Mouse (Mus musculus) limb, embryonic 14.5 days (tissue): ENCODE measurements around the gene Med20. TPM values are rescaled to one million over a fixed set of nuclear protein-coding genes. Genes with fewer than 3 reads are reported as not detected.

Experiments used
- ATAC-seq: fragments of 200-750 bp; cut with Nextera tagmentation; 2 replicates; pipeline ENCODE4 v1.8.0; 2017; ENCODE audit warnings: low read depth, moderate number of reproducible peaks, moderate TSS enrichment; ENCODE audit not compliant: low FRiP score
- DNase-seq: peaks from one replicate; pipeline ENCODE4 v3.0.0-alpha.2; 2015; ENCODE audit warnings: low spot score
- H3K27ac ChIP-seq: fragments of 300-500 bp; sonication (generic); replicated peaks from 2 replicates; pipeline ENCODE4 v1.5.1; 2014; ENCODE audit warnings: low read depth, mild to moderate bottlenecking, low read length, moderate library complexity, mixed read lengths
- H3K27me3 ChIP-seq: fragments of 300-500 bp; sonication (generic); 2 replicates; pipeline ENCODE4 v1.6.1; 2014; ENCODE audit warnings: low read length, mixed read lengths; ENCODE audit not compliant: control insufficient read depth, insufficient read depth
- H3K36me3 ChIP-seq: fragments of 300-500 bp; sonication (generic); 2 replicates; pipeline ENCODE4 v1.6.1; 2014; ENCODE audit warnings: mild to moderate bottlenecking, low read length, moderate library complexity, mixed read lengths; ENCODE audit not compliant: control insufficient read depth, insufficient read depth
- H3K4me1 ChIP-seq: fragments of 300-500 bp; sonication (generic); 2 replicates; pipeline ENCODE4 v1.6.1; 2014; ENCODE audit warnings: antibody characterized with exemption, low read length, mixed read lengths; ENCODE audit not compliant: control insufficient read depth, insufficient read depth
- H3K4me2 ChIP-seq: fragments of 300-500 bp; sonication (generic); replicated peaks from 2 replicates; pipeline ENCODE4 v1.6.1; 2014; ENCODE audit warnings: low read depth, mild to moderate bottlenecking, low read length, moderate library complexity; ENCODE audit not compliant: severe bottlenecking
- H3K4me3 ChIP-seq: fragments of 300-500 bp; sonication (generic); replicated peaks from 2 replicates; pipeline ENCODE4 v1.5.1; 2014; ENCODE audit warnings: low read length
- H3K9ac ChIP-seq: fragments of 300-500 bp; sonication (generic); 2 replicates; pipeline ENCODE4 v1.6.1; 2014; ENCODE audit warnings: mild to moderate bottlenecking, low read depth, low read length, moderate library complexity; ENCODE audit not compliant: severe bottlenecking
- H3K9me3 ChIP-seq: fragments of 300-500 bp; sonication (generic); 2 replicates; pipeline ENCODE4 v1.6.1; 2016; ENCODE audit warnings: low read length; ENCODE audit not compliant: control insufficient read depth
- POLR2A ChIP-seq: fragments of 200-500 bp; IDR thresholded peaks from 2 replicates; pipeline ENCODE4 v1.8.0; 2012; ENCODE audit warnings: inconsistent platforms, mild to moderate bottlenecking, moderate library complexity, borderline replicate concordance; ENCODE audit not compliant: insufficient read depth, insufficient read length; ENCODE audit errors: extremely low read depth
- WGBS: fragments of 180-500 bp; shearing (Covaris S2); extraction: QIAGEN DNeasy Blood & Tissue Kit; methylation state at CpG from one replicate; pipeline ENCODE4 v1.1.7; 2014; 5-methylcytosine and 5-hydroxymethylcytosine counted together
- polyA plus RNA-seq, 2 experiments: library from polyadenylated mRNA; depleted of rRNA in 1 of 2; stranded (reverse) in 1 of 2; unstranded in 1 of 2; fragments of >200 nt; fragmentation: Nextera tagmentation in 1 of 2; extraction: Ambion mirVana in 1 of 2; gene quantifications; 2 replicates each; pipeline versions ENCODE4 v1.2.1 to v1.2.3; 2012 to 2014

Gene Med20
- polyA plus RNA-seq, 2 experiments: 50.6 to 59.5 TPM

DNA sequence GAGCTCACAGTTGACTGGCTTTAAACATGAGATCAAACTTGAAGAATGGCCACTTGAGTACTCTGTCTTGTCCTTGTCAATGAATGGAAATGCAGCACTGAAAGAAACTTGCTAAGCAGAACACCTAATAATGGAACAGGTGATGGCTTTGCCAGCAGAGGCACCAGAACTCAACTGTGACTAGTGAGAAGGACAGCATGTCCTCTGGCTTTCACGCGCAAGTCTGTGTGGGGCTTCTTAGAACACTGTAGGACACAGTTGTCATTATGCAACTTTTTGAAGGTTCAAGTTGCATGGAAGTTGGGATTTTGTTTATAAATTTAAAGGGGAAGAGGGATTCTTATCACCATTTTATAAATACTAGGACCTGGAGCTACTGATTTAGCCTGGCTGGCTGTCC is 13.7 kb downstream of the Med20 start:
- no peak for TF ChIP-seq POLR2A
- H3K9me3 ChIP-seq: no peaks in the 10 kb centered on the region
- WGBS: 92% methylated on average over 2 of the region's 2 CpGs
- no peak for ATAC-seq
- no peak overlapping the region for H3K4me2 ChIP-seq
- no peak overlapping the region for H3K4me3 ChIP-seq
- H3K27ac ChIP-seq: no peak overlapping the region
- H3K36me3 ChIP-seq: peaks cover 46% of the 10 kb centered on the region
- no peak for DNase-seq
- no peak overlapping the region for H3K9ac ChIP-seq
- no peaks in the 10 kb centered on the region for H3K27me3 ChIP-seq
- no peaks in the 10 kb centered on the region for H3K4me1 ChIP-seq

DNA sequence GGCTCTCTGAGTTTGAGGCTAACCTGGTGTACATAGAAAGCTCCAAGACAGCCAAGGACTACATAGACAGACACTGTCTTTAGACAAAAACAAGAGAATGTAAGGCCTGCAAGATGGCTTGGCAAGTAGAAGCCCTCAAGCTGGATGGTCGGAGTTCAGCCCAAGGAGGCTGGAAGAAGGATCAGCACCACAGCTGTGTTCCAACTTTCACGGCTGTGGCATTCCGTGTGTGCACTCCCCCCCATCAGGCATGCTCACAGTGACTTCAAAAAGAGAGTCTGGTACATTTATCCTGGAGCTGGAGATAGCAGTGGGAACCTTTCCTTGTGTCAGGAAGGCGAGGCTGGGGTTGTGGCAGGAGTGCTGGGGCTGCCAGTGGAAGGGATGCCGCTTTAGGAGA is 14.6 kb downstream of the Med20 start:
- TF ChIP-seq POLR2A: no peak

DNA sequence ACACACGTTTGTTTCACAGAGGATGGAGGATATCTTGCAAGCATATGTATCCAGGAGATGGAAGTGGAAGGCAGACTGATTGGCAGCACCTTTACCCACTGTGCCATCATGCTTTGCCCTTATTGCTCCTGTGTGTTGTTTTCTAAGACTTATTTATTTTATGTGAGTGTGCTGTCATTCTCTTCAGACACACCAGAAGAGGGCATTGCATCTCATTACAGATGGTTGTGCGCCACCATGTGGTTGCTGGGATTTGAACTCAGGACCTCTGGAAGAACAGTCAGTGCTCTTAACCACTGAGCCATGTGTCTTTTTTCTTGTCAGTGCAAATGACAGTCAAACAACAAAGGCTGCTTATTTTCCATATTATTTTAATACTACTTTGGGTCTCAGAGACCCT is 16.4 kb downstream of the Med20 start:
- WGBS: 77% methylated on average over 2 of the region's 2 CpGs
- no peak for DNase-seq
- no peak overlapping the region for H3K4me2 ChIP-seq
- no peak overlapping the region for H3K27ac ChIP-seq
- no peak overlapping the region for H3K4me3 ChIP-seq
- no peak for ATAC-seq
- H3K36me3 ChIP-seq: peaks cover 31% of the 10 kb centered on the region
- H3K9ac ChIP-seq: no peak overlapping the region
- TF ChIP-seq POLR2A: no peak
- H3K27me3 ChIP-seq: no peaks in the 10 kb centered on the region
- H3K9me3 ChIP-seq: no peaks in the 10 kb centered on the region
- peaks cover 12% of the 10 kb centered on the region for H3K4me1 ChIP-seq

More for the DNA sequence above, 14.6 kb downstream of the Med20 start:
- no peak for DNase-seq
- peaks cover 43% of the 10 kb centered on the region for H3K36me3 ChIP-seq
- no peak overlapping the region for H3K4me2 ChIP-seq
- no peak overlapping the region for H3K27ac ChIP-seq
- H3K27me3 ChIP-seq: no peaks in the 10 kb centered on the region
- WGBS: 88% methylated on average over 5 of the region's 5 CpGs
- no peaks in the 10 kb centered on the region for H3K9me3 ChIP-seq
- no peak overlapping the region for H3K4me3 ChIP-seq
- no peak for ATAC-seq
- peaks cover 6% of the 10 kb centered on the region for H3K4me1 ChIP-seq
- no peak overlapping the region for H3K9ac ChIP-seq

DNA sequence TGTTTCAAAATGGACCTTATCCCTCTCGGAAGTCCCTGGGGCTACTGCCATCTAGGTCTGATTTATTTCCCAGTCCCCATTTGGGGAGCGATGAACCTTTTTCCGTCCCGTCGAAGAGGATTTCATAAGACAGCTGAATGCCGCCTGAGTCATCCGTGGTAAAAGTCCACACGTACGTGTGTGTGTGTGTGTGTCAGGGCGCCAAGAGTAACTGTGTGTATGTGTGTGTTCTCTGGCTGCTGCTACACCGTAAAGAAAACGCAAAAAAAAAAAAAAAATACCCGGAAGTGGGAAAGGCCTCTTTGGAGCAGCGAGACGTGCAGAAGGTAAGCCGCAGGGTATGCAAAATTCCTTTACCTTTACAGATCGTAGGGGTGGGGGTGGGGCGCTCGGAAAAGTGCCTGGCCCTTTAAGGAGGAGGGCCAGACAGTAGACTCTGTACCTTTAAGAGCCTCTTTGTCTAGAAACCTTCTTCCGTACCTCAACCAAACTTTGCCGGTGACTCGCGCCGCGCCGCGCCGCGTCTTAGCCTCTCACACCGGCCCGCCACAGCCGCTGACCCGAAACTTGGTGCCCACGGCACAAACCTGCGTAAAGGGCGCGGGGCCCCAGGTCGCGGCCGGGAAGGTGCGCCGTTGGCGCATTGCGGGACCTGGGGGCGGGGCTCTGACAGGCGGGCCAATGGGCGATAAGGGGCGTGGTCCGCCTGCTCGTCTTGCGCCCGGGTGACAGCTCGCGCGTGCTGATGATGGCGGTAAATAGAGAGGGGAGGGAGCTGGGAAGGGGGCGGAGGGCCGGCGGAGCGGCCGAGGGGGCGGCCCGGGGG is 17.7 kb downstream of the Med20 start:
- peaks cover 18% of the 10 kb centered on the region for H3K36me3 ChIP-seq
- peaks cover 12% of the 10 kb centered on the region for H3K4me1 ChIP-seq
- peak; percentile 94 for DNase-seq
- WGBS: under 1% methylated on average over 61 of the region's 63 CpGs
- H3K4me2 ChIP-seq: peak overlapping the region; percentile 84
- 0 out of 2 replicates have a peak, but pooled peaks have one; percentile 31 for TF ChIP-seq POLR2A
- peak; percentile 94 for ATAC-seq
- H3K27me3 ChIP-seq: no peaks in the 10 kb centered on the region
- peak overlapping the region; percentile 90 for H3K27ac ChIP-seq
- peak overlapping the region; percentile 67 for H3K4me3 ChIP-seq
- H3K9ac ChIP-seq: peak overlapping the region; percentile 70
- H3K9me3 ChIP-seq: no peaks in the 10 kb centered on the region

DNA sequence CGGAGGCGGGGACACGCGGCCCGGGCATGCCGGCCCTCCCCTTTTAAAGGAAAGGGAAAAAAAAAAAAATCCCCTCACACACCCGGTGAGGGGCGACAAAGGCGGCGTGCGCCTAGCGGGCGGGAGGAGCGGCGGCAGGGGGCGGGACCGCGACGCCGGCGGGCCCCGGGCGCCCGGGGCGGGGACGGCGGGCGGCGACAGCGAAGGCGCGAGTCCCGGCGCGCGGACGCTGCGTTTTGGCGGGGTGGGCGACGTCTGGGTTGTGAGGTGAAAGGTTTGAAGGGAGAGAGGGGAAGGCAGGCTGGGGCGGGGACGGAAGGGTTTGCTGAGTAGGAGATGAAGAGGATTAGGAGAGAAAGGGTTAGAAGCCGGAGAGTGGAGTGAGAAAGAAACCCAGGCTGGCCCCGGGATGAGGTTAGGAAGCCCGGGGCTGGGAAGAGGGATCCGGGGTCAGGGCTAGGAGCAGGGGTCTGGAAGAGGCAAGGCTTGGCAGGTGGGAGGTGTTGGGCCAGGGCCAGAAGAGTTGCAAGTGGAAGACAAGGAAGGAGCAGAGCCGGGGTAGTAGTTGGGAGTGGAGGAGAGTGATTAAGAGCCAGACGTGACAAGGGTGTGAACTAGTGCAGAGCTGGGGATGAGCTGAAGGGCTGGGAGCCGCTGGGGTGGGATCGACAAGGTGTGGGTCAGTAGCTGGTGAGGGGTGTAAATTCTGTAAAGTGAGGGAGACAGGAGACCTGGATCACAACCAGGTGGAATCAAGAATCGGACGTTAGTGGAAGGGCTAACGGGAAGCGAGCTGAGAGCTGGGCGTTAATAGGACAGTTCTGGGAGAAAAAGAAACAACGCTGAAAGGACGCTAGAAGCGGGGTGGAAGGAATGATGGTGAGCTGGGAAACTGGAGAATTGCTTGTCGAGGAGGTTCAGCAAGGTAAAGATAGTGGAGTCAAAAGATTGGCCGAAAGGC is 18.6 kb downstream of the Med20 start:
- no peak for TF ChIP-seq POLR2A
- Histone ChIP-seq H3K9ac (peak overlapping the region; percentile 70), H3K4me2 (peak overlapping the region; percentile 84), H3K4me1 (peaks cover 12% of the 10 kb centered on the region), H3K4me3 (peak overlapping the region; percentile 67), H3K27ac (peak overlapping the region; percentile 90), H3K27me3 (no peaks in the 10 kb centered on the region), H3K9me3 (no peaks in the 10 kb centered on the region), H3K36me3 (peaks cover 12% of the 10 kb centered on the region)
- no peak for DNase-seq
- peak; percentile 1; the same call in 1 of the 2 replicates for ATAC-seq
- WGBS: 2% methylated on average over 60 of the region's 61 CpGs
